Mouse (Mus musculus) B cell, adult 62 days (primary cell): ENCODE measurements around the gene Vmn2r87. TPM values are rescaled to one million over a fixed set of nuclear protein-coding genes. Genes with fewer than 3 reads are reported as not detected.

Experiments used
- total RNA-seq: library from RNA; stranded (reverse); gene quantifications from 4 replicates; pipeline ENCODE4 v1.2.4, GENCODE M21; 2023

The Vmn2r87 gene
- not detected in 4 replicates for total RNA-seq

DNA sequence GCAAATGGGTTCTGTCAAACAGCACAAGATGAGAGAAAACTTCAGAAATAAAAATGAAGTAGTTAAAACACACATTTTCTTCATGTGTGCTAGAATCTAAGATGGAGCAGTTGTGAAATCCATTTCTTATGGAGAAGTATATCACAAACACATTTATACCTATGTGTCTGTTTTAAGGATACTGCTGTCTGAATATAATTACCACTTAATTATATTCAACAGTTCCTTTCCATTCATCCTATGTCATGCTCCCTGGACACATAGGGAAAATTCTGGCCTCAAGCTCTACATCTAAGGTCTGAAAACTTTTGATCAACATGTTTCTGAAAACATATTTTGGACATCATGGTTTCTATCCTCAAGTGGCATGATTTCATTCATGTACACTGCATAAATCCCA is at the start of gene Vmn2r87:
Vmn2r87 (minus strand) TSS at position 101 of the 400 bp plus-strand sequence.

DNA sequence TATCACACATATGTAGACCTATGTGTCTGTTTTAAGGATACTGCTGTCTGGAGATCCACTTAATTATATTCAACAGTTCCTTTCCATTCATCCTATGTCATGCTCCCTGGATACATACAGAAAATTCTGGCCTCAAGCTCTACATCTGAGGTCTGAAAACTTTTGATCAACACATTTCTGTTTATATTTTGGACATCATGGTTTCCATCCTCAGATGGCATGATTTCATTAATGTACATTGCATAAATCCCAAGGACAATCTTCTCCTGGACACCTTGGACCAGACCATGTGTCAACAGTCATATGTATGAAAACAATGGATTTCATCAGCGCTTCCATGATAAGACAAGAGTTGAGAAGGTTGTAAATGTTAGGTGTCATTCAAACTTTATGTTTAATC is 41.2 kb downstream of the Vmn2r87 start, which contains the start of gene Vmn2r86:
Vmn2r86 (minus strand) TSS at position 101 of the 400 bp plus-strand sequence.

DNA sequence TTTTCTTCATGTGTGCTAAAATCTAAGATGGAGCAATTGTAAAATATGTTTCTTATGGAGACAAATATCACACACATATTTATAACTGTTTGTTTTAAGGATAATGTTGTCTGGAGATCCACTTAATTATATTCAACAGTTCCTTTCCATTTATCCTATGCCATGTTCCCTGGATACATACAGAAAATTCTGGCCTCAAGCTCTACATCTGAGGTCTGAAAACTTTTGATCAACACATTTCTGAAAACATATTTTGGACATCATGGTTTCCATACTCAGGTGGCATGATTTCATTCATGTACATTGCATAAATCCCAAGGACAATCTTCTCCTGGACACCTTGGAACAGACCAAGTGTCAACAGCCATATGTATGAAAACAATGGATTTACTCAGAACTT is 67.6 kb downstream of the Vmn2r87 start, which contains the start of gene Vmn2r85:
Vmn2r85 (minus strand) TSS at position 101 of the 400 bp plus-strand sequence.

Other genes starting within 250 kb of the Vmn2r87 start
- gene Neurod4, start 217.2 kb downstream of the Vmn2r87 start, total RNA-seq: 0.16 TPM in 1 of 4 replicates, not detected in the others
- 65.3 to 76.4 TPM (median 71.7 TPM) in 4 replicates for gene Tespa1, start 174.5 kb downstream of the Vmn2r87 start, total RNA-seq
- gene Vmn2r84, start 103.1 kb downstream of the Vmn2r87 start, total RNA-seq: not detected in 4 replicates
- not detected in 4 replicates for gene Vmn2r85, start 67.7 kb downstream of the Vmn2r87 start, total RNA-seq
- not detected in 4 replicates for gene Vmn2r86, start 41.3 kb downstream of the Vmn2r87 start, total RNA-seq